Mouse (Mus musculus) limb, embryonic 11.5 days (tissue): ENCODE measurements at regions not wholly inside any gene's neighbourhood (a gene's known extent, or its start where the extent isn't known, plus 50 kb on each side); places are given as distances from the start of the nearest gene placed in this dataset.

Experiments used
- ATAC-seq: fragments of 200-750 bp; cut with Nextera tagmentation; 2 replicates; pipeline ENCODE4 v1.8.0; 2017; ENCODE audit warnings: low read depth; ENCODE audit not compliant: insufficient number of reproducible peaks, low FRiP score, low TSS enrichment
- DNase-seq: peaks from one replicate; pipeline ENCODE4 v3.0.0-alpha.2; 2015; ENCODE audit warnings: low spot score
- H3K27ac ChIP-seq: fragments of 300-500 bp; sonication (generic); replicated peaks from 2 replicates; pipeline ENCODE4 v1.5.1; 2014; ENCODE audit warnings: low read depth, mild to moderate bottlenecking, low read length
- H3K27me3 ChIP-seq: fragments of 300-500 bp; sonication (generic); 2 replicates; pipeline ENCODE4 v1.6.1; 2014; ENCODE audit warnings: mild to moderate bottlenecking, low read length, mixed read lengths; ENCODE audit not compliant: control insufficient read depth, insufficient read depth
- H3K36me3 ChIP-seq: fragments of 300-500 bp; sonication (generic); 2 replicates; pipeline ENCODE4 v1.6.1; 2014; ENCODE audit warnings: mild to moderate bottlenecking, low read length, moderate library complexity, mixed read lengths; ENCODE audit not compliant: control insufficient read depth, insufficient read depth
- H3K4me1 ChIP-seq: fragments of 300-500 bp; sonication (generic); 2 replicates; pipeline ENCODE4 v1.6.1; 2014; ENCODE audit warnings: low read length, mixed read lengths; ENCODE audit not compliant: control insufficient read depth, insufficient read depth
- H3K4me2 ChIP-seq: fragments of 300-500 bp; sonication (generic); 2 replicates; pipeline ENCODE4 v1.6.1; 2014; ENCODE audit warnings: low read depth, mild to moderate bottlenecking, moderate library complexity; ENCODE audit not compliant: severe bottlenecking
- H3K4me3 ChIP-seq: fragments of 300-500 bp; sonication (generic); 2 replicates; pipeline ENCODE4 v1.5.1; 2014; ENCODE audit warnings: low read depth, low read length
- H3K9ac ChIP-seq: fragments of 300-500 bp; sonication (generic); 2 replicates; pipeline ENCODE4 v1.6.1; 2014; ENCODE audit warnings: mild to moderate bottlenecking, low read length
- H3K9me3 ChIP-seq: fragments of 300-500 bp; sonication (generic); 2 replicates; pipeline ENCODE4 v1.6.1; 2016; ENCODE audit warnings: low read length; ENCODE audit not compliant: control insufficient read depth
- WGBS: fragments of 180-500 bp; shearing (Covaris S2); extraction: QIAGEN DNeasy Blood & Tissue Kit; methylation state at CpG from one replicate; pipeline ENCODE4 v1.1.7; 2014; 5-methylcytosine and 5-hydroxymethylcytosine counted together

- Histone ChIP-seq H3K4me1 (no peaks in the 10 kb centered on the region), H3K4me3 (no peak overlapping the region), H3K36me3 (no peaks in the 10 kb centered on the region), H3K4me2 (no peak overlapping the region), H3K9ac (no peak overlapping the region), H3K27ac (no peak overlapping the region), H3K9me3 (no peaks in the 10 kb centered on the region), H3K27me3 (no peaks in the 10 kb centered on the region)
- peak; percentile 47; the same call in 1 of the 2 replicates for ATAC-seq
- 89% methylated on average over 5 of the region's 5 CpGs for WGBS
- no peak for DNase-seq
Measured at GRCm38 (mm10) chr1:43265699-43266455, 69.1 kb upstream of the Fhl2 start.

DNA sequence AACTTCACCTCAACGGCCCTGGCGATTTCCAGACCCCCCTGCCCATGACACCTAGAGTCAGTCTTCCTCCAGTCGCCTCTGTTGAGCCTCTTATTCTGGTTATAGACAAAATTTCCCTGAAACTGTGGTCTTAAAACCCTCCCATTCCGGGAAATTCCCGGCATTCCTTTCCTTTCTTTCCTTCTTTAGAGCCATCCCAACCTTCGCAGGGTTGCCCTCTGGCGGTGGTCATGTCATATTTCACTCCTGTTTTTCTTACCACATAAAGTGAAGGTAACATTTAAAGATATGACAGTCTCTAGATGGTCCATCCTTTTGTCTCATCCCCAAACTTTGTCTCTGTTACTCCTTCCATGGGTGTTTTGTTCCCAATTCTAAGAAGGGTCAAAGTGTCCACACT is 72.9 kb upstream of the Fhl2 start:
- Histone ChIP-seq H3K27me3 (no peaks in the 10 kb centered on the region), H3K27ac (no peak overlapping the region), H3K4me2 (no peak overlapping the region), H3K36me3 (no peaks in the 10 kb centered on the region), H3K4me3 (no peak overlapping the region), H3K9me3 (no peaks in the 10 kb centered on the region), H3K9ac (no peak overlapping the region), H3K4me1 (no peaks in the 10 kb centered on the region)
- 37% methylated on average over 7 of the region's 7 CpGs for WGBS
- no peak for ATAC-seq
- DNase-seq = peak; percentile 31

DNA sequence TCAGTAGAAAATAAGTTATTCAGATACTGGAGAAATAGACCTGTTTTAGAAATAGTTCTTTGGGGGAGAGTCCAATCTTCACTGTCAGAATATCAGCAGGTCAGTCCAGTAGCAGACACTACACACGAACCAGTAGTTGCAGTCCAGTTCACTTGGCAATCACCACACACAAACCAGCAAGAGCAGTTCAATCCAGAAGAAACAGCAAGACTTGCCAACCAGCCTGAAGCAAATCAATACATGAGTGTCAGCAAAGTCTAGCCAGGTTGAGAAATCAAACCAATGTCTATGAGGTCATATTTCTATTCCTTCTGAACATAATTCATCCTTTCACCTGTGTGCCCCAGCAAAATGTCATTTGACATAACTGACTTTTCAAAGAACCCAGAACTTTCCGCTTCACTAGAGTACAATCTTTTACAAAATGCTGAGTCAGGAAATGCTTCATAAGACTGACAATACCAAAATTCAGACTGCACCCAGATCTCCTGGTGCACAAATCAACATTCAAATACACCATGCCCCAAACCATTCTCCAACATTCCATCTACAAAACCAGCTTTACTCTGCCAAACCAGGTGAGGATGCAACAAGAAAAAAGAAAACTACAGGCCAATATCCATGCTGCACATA is 76.6 kb upstream of the Fhl2 start:
- Histone ChIP-seq H3K9ac (no peak overlapping the region), H3K4me3 (no peak overlapping the region), H3K4me1 (no peaks in the 10 kb centered on the region), H3K27ac (no peak overlapping the region), H3K9me3 (no peaks in the 10 kb centered on the region), H3K27me3 (no peaks in the 10 kb centered on the region), H3K4me2 (no peak overlapping the region), H3K36me3 (no peaks in the 10 kb centered on the region)
- DNase-seq = no peak
- WGBS = 88% methylated on average over 2 of the region's 2 CpGs
- no peak for ATAC-seq

DNA sequence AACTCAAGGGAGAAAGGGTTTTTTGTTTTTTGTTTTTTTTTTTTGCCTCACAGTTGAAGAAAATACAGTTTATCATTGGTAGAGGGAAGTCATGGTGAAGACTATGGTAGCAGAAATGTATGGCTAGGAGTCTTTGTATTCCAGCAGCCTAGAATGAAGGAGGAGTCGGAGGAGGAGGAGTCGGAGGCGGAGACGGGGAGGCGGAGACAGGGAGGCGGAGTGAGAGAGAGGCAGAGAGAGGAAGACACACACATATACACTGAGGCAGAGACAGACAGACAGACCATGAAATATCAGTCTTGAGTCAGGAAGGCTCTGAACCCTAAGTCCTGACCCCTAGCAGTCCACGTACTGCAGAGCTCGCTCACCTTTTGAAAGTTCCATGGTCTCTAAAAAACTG is 95.0 kb upstream of the Fhl2 start:
- no peaks in the 10 kb centered on the region for H3K36me3 ChIP-seq

DNA sequence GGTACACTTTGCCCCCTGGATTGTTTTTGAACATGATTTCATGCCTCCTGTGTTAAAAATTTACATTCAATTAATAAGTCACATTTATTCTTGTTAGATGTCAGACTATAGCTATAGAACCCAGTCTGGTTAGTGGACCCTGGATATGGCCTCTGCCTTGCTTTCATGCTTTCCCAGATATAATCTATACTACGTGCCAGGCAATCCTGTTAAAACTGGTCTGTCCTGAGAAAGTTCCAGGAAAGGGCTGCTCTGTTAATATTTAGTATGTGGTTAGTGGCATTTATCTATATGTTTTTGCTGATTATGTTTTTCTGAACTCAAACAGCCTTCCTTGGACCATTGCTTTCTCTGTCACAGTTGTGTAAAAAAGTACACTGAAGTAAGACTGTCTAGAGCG is 95.8 kb upstream of the Fhl2 start:
- Histone ChIP-seq H3K9ac (no peak overlapping the region), H3K9me3 (no peaks in the 10 kb centered on the region), H3K27me3 (no peaks in the 10 kb centered on the region), H3K4me1 (no peaks in the 10 kb centered on the region), H3K36me3 (no peaks in the 10 kb centered on the region), H3K4me2 (no peak overlapping the region), H3K4me3 (no peak overlapping the region), H3K27ac (no peak overlapping the region)
- DNase-seq = no peak
- no peak for ATAC-seq
- WGBS = 90% methylated on average over 2 of the region's 2 CpGs

More for the DNA sequence above, 95.0 kb upstream of the Fhl2 start:
- no peak overlapping the region for H3K4me3 ChIP-seq
- H3K27me3 ChIP-seq = no peaks in the 10 kb centered on the region
- no peak for DNase-seq
- H3K9me3 ChIP-seq = no peaks in the 10 kb centered on the region
- 93% methylated on average over 8 of the region's 8 CpGs for WGBS
- no peak overlapping the region for H3K9ac ChIP-seq
- no peak for ATAC-seq
- H3K4me2 ChIP-seq = no peak overlapping the region
- H3K27ac ChIP-seq = no peak overlapping the region
- H3K4me1 ChIP-seq = no peaks in the 10 kb centered on the region

GRCm38 (mm10) chr1:43294221-43295012 is 97.6 kb upstream of the Fhl2 start:
- no peak for DNase-seq
- no peak overlapping the region for H3K9ac ChIP-seq

DNA sequence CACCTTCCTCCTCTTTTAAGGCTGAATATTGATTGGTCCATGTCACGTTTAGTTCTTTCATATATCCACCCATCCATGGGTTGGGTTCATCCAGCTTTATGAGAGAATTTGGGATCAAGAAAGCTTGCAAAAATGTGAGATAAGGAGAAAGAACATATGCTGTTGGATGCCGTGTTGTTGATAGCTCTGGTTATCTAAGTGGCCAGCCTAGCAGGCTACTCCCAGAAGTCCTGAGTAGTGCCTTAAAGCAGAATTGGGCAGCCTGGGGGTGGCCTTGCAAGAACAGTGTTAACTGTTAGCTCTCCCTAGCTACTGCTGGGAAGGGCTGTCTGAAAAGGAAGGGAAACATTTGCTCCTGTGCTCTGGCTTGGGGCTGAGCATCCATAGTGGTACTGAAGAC is 100.8 kb upstream of the Fhl2 start:
- no peaks in the 10 kb centered on the region for H3K36me3 ChIP-seq
- 76% methylated on average over 2 of the region's 2 CpGs for WGBS
- H3K27ac ChIP-seq = no peak overlapping the region
- no peak for DNase-seq
- no peaks in the 10 kb centered on the region for H3K9me3 ChIP-seq
- H3K4me1 ChIP-seq = no peaks in the 10 kb centered on the region
- no peak overlapping the region for H3K4me3 ChIP-seq
- no peak overlapping the region for H3K9ac ChIP-seq
- no peak for ATAC-seq
- no peak overlapping the region for H3K4me2 ChIP-seq
- H3K27me3 ChIP-seq = no peaks in the 10 kb centered on the region

More at GRCm38 (mm10) chr1:43294221-43295012, 97.6 kb upstream of the Fhl2 start:
- Histone ChIP-seq H3K27ac (no peak overlapping the region), H3K27me3 (no peaks in the 10 kb centered on the region), H3K9me3 (no peaks in the 10 kb centered on the region), H3K4me3 (no peak overlapping the region), H3K4me2 (no peak overlapping the region), H3K4me1 (no peaks in the 10 kb centered on the region), H3K36me3 (no peaks in the 10 kb centered on the region)
- 86% methylated on average over 11 of the region's 11 CpGs for WGBS
- ATAC-seq = no peak

- 90% methylated on average over 3 of the region's 3 CpGs for WGBS
- no peaks in the 10 kb centered on the region for H3K4me1 ChIP-seq
- H3K4me2 ChIP-seq = no peak overlapping the region
- H3K27me3 ChIP-seq = no peaks in the 10 kb centered on the region
- ATAC-seq (no peak), DNase-seq (no peak)
- H3K27ac ChIP-seq = no peak overlapping the region
- no peak overlapping the region for H3K9ac ChIP-seq
- no peaks in the 10 kb centered on the region for H3K9me3 ChIP-seq
- H3K4me3 ChIP-seq = no peak overlapping the region
- H3K36me3 ChIP-seq = no peaks in the 10 kb centered on the region
Measured at GRCm38 (mm10) chr1:43298746-43299145, 102.0 kb upstream of the Fhl2 start.
